Mouse (Mus musculus) lung, postnatal 0 days (tissue): ENCODE measurements around the gene Bcar1.

Experiments
- CTCF ChIP-seq: IDR thresholded peaks from 2 replicates; pipeline ENCODE4 v1.5.1; 2016; ENCODE audit warnings: antibody characterized with exemption, mild to moderate bottlenecking
- EP300 ChIP-seq: IDR thresholded peaks from 2 replicates; pipeline ENCODE4 v1.6.1; 2016; ENCODE audit warnings: antibody characterized with exemption, mild to moderate bottlenecking, control low read depth

DNA sequence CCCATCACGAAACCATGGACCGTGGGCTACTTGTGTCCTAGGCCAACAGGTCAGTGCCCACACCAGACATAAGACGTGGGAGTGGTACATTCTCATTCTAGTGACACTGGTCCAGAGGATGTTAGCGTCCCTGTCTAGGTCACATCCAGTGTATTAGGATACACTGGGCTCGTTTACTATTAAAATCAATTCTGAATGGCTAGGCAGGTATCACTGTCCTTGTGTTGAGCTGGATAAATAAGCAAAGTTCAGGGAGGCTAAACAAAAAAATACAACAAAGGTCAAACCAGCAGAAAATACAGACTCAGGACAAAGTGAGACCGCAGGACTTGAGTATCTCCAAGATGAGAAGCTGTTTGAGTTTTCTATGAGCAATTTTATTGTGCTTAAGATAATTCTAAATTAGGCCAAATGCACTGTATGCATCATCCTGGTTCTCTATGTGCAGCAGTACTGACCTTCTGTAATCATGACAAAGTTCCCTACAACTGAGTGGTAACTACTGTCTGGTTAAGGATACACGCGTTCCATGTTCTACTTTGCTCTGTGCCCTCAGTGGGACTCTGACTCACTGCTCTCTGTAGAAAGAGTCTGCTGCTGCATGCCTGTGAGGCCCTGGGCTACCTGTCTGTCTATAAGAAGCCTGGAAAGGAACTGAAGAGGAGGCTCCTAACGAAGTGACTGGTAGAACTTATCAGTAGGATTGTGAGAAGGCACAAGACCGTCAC is 37.3 kb upstream of the Bcar1 start:
- TF ChIP-seq CTCF, result no peak
- TF ChIP-seq EP300, result no peak
